Mouse (Mus musculus) thymus, adult 2 months (tissue): ENCODE measurements around the gene Bpifc.

Experiments used
- CTCF ChIP-seq: fragments of 200-500 bp; IDR thresholded peaks from 2 replicates; pipeline ENCODE4 v1.5.1; 2012; ENCODE audit warnings: mild to moderate bottlenecking, control low read depth, low read length, moderate library complexity, borderline replicate concordance; ENCODE audit not compliant: control insufficient read depth, poor library complexity, insufficient read depth; ENCODE audit errors: extremely low read depth
- POLR2A ChIP-seq: fragments of 200-500 bp; IDR thresholded peaks from 2 replicates; pipeline ENCODE4 v1.6.1; 2012; ENCODE audit warnings: mild to moderate bottlenecking, low read length, control low read depth, moderate library complexity; ENCODE audit not compliant: control insufficient read depth, poor library complexity, insufficient read depth; ENCODE audit errors: extremely low read depth

- TF ChIP-seq CTCF (no peak), POLR2A (peak; percentile 68; the same call in 1 of the 2 replicates)
These were observed 54.2 kb downstream of the Bpifc start, which contains the start of gene Rtcb for GRCm38 (mm10) chr10:85957464-85957950.
